Mouse (Mus musculus) testis, adult 2 months (tissue): Measurements from ENCODE around the gene Tuba8. TPM values are rescaled to one million over a fixed set of nuclear protein-coding genes. Genes with fewer than 3 reads are reported as not detected.

Experiments
- H3K27ac ChIP-seq: fragments of 200-500 bp; 2 replicates; pipeline ENCODE4 v1.5.1; 2012; ENCODE audit warnings: low read depth, low read length; ENCODE audit not compliant: control insufficient read depth, insufficient read depth
- H3K27me3 ChIP-seq: fragments of 200-500 bp; 2 replicates; pipeline ENCODE4 v1.6.1; 2012; ENCODE audit warnings: mild to moderate bottlenecking, low read length, moderate library complexity; ENCODE audit not compliant: control insufficient read depth, insufficient read depth
- H3K36me3 ChIP-seq: fragments of 200-500 bp; 2 replicates; pipeline ENCODE4 v1.6.1; 2012; ENCODE audit warnings: mild to moderate bottlenecking, low read length; ENCODE audit not compliant: control insufficient read depth, insufficient read depth
- H3K4me1 ChIP-seq: fragments of 200-500 bp; 2 replicates; pipeline ENCODE4 v1.6.1; 2012; ENCODE audit warnings: low read length; ENCODE audit not compliant: control insufficient read depth, insufficient read depth
- H3K4me3 ChIP-seq: fragments of 200-500 bp; 2 replicates; pipeline ENCODE4 v1.5.1; 2012; ENCODE audit warnings: low read depth, mild to moderate bottlenecking, low read length, moderate library complexity, mixed read lengths; ENCODE audit not compliant: control insufficient read depth
- CTCF ChIP-seq: fragments of 200-500 bp; IDR thresholded peaks from 2 replicates; pipeline ENCODE4 v1.5.1; 2012; ENCODE audit warnings: low read depth, mild to moderate bottlenecking, inconsistent platforms, low read length, moderate library complexity; ENCODE audit not compliant: control insufficient read depth, insufficient read depth, insufficient replicate concordance
- POLR2A ChIP-seq: fragments of 200-500 bp; IDR thresholded peaks from 2 replicates; pipeline ENCODE4 v1.6.1; 2012; ENCODE audit warnings: low read depth, mild to moderate bottlenecking, inconsistent platforms, low read length, moderate library complexity; ENCODE audit not compliant: control insufficient read depth
- polyA plus RNA-seq: library from polyadenylated mRNA; depleted of rRNA; stranded (reverse); fragments of >200 nt; gene quantifications from 2 replicates; pipeline ENCODE4 v1.2.3, GENCODE M21; 2012

The Tuba8 gene
- polyA plus RNA-seq, 1 experiment = 160 TPM

DNA sequence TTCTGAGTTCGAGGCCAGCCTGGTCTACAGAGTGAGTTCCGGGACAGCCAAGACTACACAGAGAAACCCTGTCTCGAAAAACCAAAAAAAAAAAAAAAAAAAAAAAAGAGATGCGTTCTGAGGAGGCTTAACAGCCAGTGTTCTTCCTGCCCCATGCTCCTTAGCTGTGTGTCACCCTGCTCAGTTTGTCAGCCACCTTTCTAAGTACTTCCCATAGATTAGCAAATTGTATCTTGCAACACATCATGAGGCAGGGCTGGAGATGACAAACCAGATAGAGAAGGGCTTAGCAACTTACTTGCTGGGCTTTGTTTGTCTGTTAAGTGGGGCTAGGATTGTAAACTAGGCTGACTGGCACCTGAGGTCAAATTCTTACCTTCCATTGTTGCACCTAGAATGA lies 10.0 kb upstream of the Tuba8 start:
- H3K36me3 ChIP-seq = no peaks in the 10 kb centered on the region
- TF ChIP-seq CTCF (no peak), POLR2A (no peak)
- H3K27me3 ChIP-seq = no peaks in the 10 kb centered on the region
- H3K27ac ChIP-seq = no peak overlapping the region
- no peak overlapping the region for H3K4me3 ChIP-seq
- no peaks in the 10 kb centered on the region for H3K4me1 ChIP-seq

GRCm38 (mm10) chr6:121202026-121202425 lies 8.5 kb upstream of the Tuba8 start:
- H3K36me3 ChIP-seq = no peaks in the 10 kb centered on the region
- TF ChIP-seq CTCF (no peak), POLR2A (no peak)
- no peaks in the 10 kb centered on the region for H3K27me3 ChIP-seq
- H3K4me1 ChIP-seq = no peaks in the 10 kb centered on the region
- no peak overlapping the region for H3K4me3 ChIP-seq
- H3K27ac ChIP-seq = no peak overlapping the region

DNA sequence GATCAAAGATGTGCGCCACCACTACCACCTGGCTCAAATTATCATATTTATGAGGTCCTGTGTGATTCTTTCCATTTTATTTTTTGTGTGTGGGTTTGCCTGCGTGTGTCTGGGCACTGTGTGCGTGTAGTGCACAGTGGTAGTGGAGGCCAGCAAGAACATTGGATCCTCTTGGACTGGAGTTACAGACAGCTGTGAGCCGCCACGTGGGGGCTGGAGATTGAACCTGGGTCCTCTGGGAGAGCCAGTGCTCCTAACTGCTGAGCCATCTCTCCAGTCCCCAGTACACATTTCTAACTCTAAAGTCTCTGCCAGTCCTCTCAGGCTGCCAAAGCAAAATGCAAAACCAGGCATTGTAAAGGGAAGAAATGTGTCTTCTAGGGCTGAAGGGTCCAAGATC lies 4.0 kb upstream of the Tuba8 start:
- H3K27me3 ChIP-seq = no peaks in the 10 kb centered on the region
- H3K4me1 ChIP-seq = peaks cover 2% of the 10 kb centered on the region
- H3K36me3 ChIP-seq = no peaks in the 10 kb centered on the region
- TF ChIP-seq POLR2A (no peak), CTCF (no peak)
- no peak overlapping the region for H3K27ac ChIP-seq
- H3K4me3 ChIP-seq = no peak overlapping the region

- no peaks in the 10 kb centered on the region for H3K36me3 ChIP-seq
- peaks cover 2% of the 10 kb centered on the region for H3K4me1 ChIP-seq
- H3K4me3 ChIP-seq = peak overlapping the region; percentile 67
- H3K27me3 ChIP-seq = no peaks in the 10 kb centered on the region
- no peak overlapping the region for H3K27ac ChIP-seq
- no peak for TF ChIP-seq POLR2A
- TF ChIP-seq CTCF = no peak
Observed at GRCm38 (mm10) chr6:121209584-121209983, 912 bp upstream of the Tuba8 start.

- Histone ChIP-seq H3K36me3 (no peaks in the 10 kb centered on the region), H3K4me3 (peak overlapping the region; percentile 67), H3K4me1 (peaks cover 2% of the 10 kb centered on the region), H3K27ac (no peak overlapping the region), H3K27me3 (no peaks in the 10 kb centered on the region)
- TF ChIP-seq CTCF = no peak
Observed at GRCm38 (mm10) chr6:121210926-121211289, 412 bp downstream of the Tuba8 start.

DNA sequence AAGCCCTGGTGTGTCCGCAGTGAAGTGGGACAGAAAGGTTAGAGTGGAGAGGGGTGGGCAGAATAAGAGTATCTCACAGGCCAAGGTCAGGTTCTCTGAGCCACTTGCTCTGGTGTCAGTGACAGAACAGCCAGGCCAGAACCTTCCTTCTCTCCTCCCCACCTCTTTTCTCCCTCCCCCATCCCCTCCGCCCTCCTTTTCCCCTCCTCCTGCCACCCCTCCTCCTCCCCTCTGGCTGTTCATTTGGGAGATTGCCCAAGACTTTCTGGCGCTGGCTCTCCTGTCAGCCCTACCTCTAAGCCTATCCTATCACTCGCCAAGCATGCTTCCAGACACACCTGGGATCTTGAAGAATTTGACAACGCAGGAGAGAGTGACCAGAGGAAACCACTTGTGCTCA lies 1.2 kb downstream of the Tuba8 start:
- Histone ChIP-seq H3K27ac (no peak overlapping the region), H3K27me3 (no peaks in the 10 kb centered on the region), H3K4me3 (peak overlapping the region; percentile 67), H3K36me3 (no peaks in the 10 kb centered on the region), H3K4me1 (peaks cover 2% of the 10 kb centered on the region)
- TF ChIP-seq CTCF = no peak
- TF ChIP-seq POLR2A = no peak

- TF ChIP-seq POLR2A (no peak), CTCF (no peak)
- H3K27me3 ChIP-seq = no peaks in the 10 kb centered on the region
- H3K27ac ChIP-seq = no peak overlapping the region
- H3K4me1 ChIP-seq = peaks cover 2% of the 10 kb centered on the region
- no peaks in the 10 kb centered on the region for H3K36me3 ChIP-seq
- H3K4me3 ChIP-seq = peak overlapping the region; percentile 61; the same call in 1 of the 2 replicates
Observed at GRCm38 (mm10) chr6:121212988-121213387, 2.5 kb downstream of the Tuba8 start.

GRCm38 (mm10) chr6:121214221-121214620 lies 3.7 kb downstream of the Tuba8 start:
- Histone ChIP-seq H3K4me3 (no peak overlapping the region), H3K36me3 (no peaks in the 10 kb centered on the region), H3K27me3 (no peaks in the 10 kb centered on the region), H3K4me1 (peaks cover 2% of the 10 kb centered on the region), H3K27ac (no peak overlapping the region)
- no peak for TF ChIP-seq CTCF
- no peak for TF ChIP-seq POLR2A
